Mouse (Mus musculus): ENCODE measurements at regions not wholly inside any gene's neighbourhood (a gene's known extent, or its start where the extent isn't known, plus 50 kb on each side); places are given as distances from the start of the nearest gene placed in this dataset.
A peak's percentile ranks its signal among the peaks of the same experiment; 100 is the strongest.

GRCm38 (mm10) chr16:92970587-92970986 is 144.6 kb upstream of the Runx1 start:
- DNase-seq (ENCODE audit: low spot score) = no peak

GRCm38 (mm10) chr16:92969036-92969435 is 143.1 kb upstream of the Runx1 start:
- DNase-seq (ENCODE audit: low spot score) = no peak

DNA sequence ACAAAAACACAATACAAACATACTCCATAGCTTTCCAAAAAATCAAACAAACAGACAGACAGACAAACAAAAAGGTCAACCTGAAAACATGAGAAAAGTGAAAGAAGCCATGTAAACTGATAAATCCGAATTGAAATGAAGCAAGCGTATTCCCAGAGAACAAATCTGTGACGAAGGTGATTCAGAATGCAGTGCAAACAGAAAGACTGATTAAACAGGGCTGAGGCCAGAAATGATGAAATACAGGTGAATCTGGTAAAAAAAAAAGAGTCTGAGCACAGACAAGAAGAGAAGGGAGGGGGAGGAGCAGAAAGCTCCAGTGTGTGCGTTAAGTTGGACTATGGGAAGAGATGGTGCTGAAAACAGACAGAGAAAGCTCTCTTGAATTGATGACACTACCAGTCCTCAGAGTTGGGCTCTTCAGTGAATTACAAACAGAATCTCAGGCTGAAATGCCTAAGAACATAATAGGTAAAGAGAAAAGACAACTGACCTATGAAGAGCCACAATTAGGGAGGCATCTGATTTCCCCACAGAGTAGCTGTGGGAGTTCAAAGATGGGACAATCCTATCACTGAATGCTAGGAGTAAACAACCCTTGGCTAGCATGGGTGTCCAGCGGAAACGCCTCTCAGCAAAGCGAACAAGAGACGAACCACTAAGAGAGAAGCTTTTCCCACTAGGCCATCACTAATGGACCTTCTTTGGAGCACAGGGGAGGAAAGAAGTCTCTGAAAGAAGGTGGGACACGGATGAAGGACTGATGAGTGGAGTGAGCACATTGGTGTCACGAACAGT is 140.3 kb upstream of the Runx1 start:
- no peak for DNase-seq (ENCODE audit: low spot score)

GRCm38 (mm10) chr16:92965651-92966050 is 139.7 kb upstream of the Runx1 start:
- no peak for DNase-seq (ENCODE audit: low spot score)

- DNase-seq (ENCODE audit: low spot score) = no peak
Measured at GRCm38 (mm10) chr16:92963582-92963981, 137.6 kb upstream of the Runx1 start.

DNA sequence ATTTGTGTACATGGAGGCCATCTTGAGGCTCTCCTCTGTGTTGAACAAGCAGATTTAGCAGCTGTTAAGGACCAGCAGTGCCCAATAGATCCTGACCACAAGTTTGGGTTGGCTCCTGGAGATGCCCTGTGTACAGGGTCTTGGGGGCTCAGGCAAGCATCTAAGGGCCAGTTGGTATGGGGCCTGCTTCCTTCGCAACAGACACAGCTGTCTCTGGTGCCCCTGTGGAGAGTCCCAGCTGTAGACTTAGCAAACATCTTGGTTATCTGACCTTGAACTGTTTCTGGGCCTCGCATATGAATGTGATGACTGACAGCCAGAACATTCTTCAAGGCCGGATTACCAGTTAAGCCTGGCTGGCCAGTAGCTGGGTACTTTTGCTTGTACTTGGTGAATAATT is 135.4 kb upstream of the Runx1 start:
- DNase-seq (ENCODE audit: low spot score) = no peak

GRCm38 (mm10) chr16:92960740-92961139 is 134.8 kb upstream of the Runx1 start:
- DNase-seq (ENCODE audit: low spot score) = no peak

- DNase-seq (ENCODE audit: low spot score) = no peak
Measured at GRCm38 (mm10) chr16:92958967-92959366, 133.0 kb upstream of the Runx1 start.

DNA sequence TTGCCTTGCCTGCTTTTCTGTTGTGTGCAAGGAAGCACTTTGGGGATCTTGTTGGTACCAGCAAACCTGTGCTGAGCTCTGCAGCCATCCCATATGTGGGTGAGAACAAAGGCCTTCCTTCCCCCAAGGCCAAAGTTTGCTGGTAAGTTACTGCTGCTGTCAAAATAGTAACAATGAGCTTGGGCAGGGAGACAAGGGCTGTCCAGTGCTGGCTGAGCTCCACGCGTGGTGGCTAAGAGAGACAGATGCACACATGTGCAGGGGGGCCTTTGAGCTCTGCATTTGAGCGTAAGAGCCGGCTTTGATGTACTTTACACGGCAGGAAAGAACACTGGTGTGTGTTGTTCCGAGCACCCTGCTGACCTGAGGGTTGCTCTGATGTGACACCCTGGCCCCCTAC is 132.2 kb upstream of the Runx1 start:
- DNase-seq (ENCODE audit: low spot score) = no peak

DNA sequence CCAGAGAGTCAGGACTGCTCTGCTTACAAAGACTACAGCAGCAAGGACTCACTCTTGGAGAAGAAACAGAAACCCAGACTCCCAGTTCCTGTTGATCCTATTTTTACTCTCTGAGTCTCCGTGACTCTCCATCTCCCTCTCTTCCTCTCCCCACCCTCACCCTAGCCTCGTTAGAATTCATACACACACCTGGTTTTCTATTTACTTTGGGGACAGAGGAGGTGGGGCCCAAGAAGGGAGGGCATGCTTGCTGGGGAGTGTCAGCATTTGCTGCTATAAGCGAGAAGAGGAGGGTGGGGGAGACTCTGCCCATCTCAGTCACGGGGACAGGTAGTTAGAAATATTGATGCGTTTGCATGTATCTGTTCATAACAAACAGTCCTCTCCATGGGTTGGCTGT is 129.6 kb upstream of the Runx1 start:
- no peak for DNase-seq (ENCODE audit: low spot score)

DNA sequence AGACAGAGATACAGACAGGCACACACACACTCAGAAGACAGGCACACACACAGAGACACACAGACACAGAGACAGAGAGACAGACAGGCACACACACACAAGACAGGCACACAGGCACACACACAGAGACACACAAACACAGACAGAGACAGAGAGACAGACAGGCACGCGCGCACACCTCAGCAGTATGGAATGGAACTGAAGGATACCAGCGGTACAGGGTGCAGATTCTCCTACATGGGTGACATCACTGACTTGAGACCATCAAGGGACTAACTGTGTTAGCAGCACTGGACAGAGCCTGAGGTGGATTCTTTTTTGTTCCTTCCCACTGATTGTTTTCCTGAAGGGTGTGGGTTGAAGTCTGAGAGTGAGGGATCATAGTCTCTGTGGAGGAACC is 129.1 kb upstream of the Runx1 start:
- DNase-seq (ENCODE audit: low spot score) = no peak

GRCm38 (mm10) chr16:92953936-92954654 is 128.1 kb upstream of the Runx1 start:
- DNase-seq (ENCODE audit: low spot score) = peak; percentile 51

DNA sequence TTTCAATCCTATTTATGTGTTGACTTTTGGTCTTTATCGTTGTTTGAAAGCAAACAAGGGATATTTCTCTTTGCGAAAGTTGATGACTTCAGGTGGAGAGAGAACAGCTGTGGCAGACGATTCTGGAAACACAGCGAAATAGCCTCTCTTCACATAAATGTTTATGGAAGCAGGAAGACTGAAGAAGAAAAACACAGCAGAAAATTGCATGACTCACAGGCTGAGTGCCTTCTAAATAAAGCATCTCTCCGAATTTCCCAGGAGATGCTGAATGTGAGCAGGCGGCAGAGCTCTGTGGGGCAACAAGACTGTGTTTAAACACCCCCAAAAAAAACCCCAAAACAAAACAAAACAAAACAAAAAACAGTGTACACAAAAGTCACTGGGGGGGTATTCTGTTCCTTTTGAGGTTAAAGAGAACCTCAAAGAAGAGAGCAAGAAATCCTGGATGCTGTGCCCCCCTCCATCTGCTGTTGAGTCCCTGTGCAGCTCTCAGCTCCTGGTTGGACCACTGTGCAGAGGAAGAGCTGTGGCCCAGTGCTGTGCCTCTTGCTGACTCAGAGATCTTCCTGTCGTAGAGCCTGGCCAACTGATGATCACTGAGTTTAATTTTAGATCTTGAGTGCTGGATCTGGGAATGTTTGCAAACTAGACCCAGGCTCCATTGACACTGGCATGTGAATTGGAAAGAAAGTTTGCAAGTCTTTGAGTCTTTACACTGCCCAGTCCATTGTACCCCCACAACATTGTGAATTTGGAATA is 126.6 kb upstream of the Runx1 start:
- DNase-seq (ENCODE audit: low spot score) = no peak

DNA sequence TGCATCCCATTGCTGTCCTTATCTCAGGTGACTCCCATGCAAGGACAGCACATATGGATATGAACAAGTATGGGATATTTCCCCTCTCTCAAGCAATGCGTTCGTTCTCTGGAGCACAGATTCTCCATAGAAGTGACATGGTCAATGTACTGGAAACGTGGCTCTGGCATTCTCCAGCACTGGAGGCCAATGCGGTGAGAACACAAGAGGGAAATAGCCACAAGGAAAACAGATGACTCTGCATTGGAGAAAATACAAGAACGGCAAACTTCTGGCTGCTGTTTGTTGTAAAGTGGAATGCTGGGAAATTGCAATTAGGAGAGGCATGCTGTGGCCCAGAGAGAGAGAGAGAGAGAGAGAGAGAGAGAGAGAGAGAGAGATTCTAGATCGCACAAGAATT is 125.6 kb upstream of the Runx1 start:
- no peak for DNase-seq (ENCODE audit: low spot score)

- no peak for DNase-seq (ENCODE audit: low spot score)
Measured at GRCm38 (mm10) chr16:92948494-92948893, 122.5 kb upstream of the Runx1 start.

GRCm38 (mm10) chr16:92946554-92946953 is 120.6 kb upstream of the Runx1 start:
- no peak for DNase-seq (ENCODE audit: low spot score)

GRCm38 (mm10) chr16:92943901-92944300 is 118.0 kb upstream of the Runx1 start:
- DNase-seq (ENCODE audit: low spot score) = no peak

- no peak for DNase-seq (ENCODE audit: low spot score)
Measured at GRCm38 (mm10) chr16:92939618-92940017, 113.7 kb upstream of the Runx1 start.

- DNase-seq (ENCODE audit: low spot score) = no peak
Measured at GRCm38 (mm10) chr16:92935848-92936535, 110.0 kb upstream of the Runx1 start.

DNA sequence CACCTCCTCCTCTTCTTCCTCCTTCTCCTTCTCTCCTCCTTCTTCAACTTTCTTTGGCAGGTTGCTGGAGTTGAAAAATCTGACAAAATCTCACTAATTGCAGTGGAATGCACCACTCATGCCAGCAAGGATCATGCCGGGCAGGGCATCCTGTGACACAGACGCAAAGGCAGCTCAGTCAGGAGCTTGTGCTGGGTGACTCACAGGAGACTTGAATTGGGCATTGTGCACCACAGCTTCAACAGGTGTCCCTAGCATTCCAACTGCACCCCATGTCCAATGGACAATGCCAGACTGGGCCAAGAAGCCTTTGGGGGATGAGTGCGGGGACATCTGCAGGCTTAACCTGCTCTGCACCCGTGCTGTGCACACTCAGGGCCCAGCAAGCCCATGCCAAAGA is 104.2 kb upstream of the Runx1 start:
- no peak for DNase-seq (ENCODE audit: low spot score)

DNA sequence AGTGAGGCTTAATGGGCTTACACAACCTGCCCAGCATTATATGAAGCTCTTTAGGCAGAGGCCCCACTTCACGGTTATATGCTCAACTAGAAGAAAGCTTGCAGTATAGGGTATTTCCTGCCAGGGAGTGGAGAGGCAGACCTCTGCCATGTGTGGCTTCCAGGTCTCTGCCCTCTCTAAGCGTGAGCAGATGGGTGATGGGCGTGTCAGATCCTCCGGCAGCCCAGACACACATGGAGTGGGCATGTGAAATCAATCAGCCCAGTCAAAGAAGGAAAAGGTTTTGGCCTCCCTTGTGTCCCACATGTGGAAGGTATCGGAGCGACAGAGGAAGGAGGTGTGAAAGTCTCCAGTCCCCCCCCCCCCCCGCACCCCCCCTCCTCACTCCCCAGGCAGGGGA is 102.3 kb upstream of the Runx1 start:
- no peak for DNase-seq (ENCODE audit: low spot score)

DNA sequence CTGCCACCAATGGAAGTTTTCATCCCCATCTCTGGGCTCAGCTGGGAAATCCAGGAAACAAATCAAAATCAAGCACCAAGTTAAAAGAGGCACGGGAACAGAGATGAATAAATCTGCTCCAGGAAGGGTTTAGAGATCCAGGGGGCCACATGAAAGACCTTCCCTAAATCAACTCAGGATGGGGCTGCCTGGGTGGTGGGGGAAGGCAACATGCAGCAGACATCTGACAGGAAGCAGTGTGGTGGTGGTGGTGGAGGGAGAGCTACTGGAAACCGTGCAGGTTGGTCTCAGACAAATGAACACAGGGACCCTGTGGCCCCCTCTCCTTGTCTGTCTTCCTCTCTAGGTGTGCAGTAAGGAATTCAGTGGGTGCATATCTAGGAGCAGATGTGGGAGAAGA is 101.7 kb upstream of the Runx1 start:
- no peak for DNase-seq (ENCODE audit: low spot score)

Data from ovary, postnatal 36 days (tissue).